Mouse (Mus musculus): ENCODE measurements around the gene Slc5a8. TPM values are rescaled to one million over a fixed set of nuclear protein-coding genes. Genes with fewer than 3 reads are reported as not detected.

The Slc5a8 gene
- polyA plus RNA-seq (2015; fragmentation: Nextera tagmentation; extraction: Ambion mirVana): 0.02 TPM in 1 of 2 replicates, not detected in the other

- Histone ChIP-seq H3K9me3 (replicated peaks) (no peaks in the 10 kb centered on the region), H3K4me3 (replicated peaks) (no peak within 1 kb of the TSS), H3K27ac (no peak within 1 kb of the TSS), H3K9ac (no peak within 1 kb of the TSS), H3K36me3 (no peaks in the 10 kb centered on the region), H3K4me1 (replicated peaks) (no peaks in the 10 kb centered on the region), H3K4me2 (peak within 1 kb of the TSS; percentile 34), H3K27me3 (peaks cover 30% of the 10 kb centered on the region)
- WGBS (ENCODE audit: insufficient replicate concordance): 7% methylated on average over 31 of the region's 31 CpGs
- no peak for ATAC-seq (ENCODE audit: low read depth)
- no peak for DNase-seq
Observed at GRCm38 (mm10) chr10:88885632-88886090, at the start of gene Slc5a8. Gene Slc5a8, plus strand, starts transcription at chr10:88885992.

GRCm38 (mm10) chr10:88848876-88849476, 36.8 kb upstream of the Slc5a8 start:
- no peaks in the 10 kb centered on the region for H3K9me3 ChIP-seq (replicated peaks)
- H3K4me2 ChIP-seq: no peak overlapping the region
- H3K27ac ChIP-seq: no peak overlapping the region
- H3K9ac ChIP-seq: no peak overlapping the region
- H3K4me1 ChIP-seq (replicated peaks): no peaks in the 10 kb centered on the region
- ATAC-seq (ENCODE audit: low read depth): no peak
- no peak overlapping the region for H3K4me3 ChIP-seq (replicated peaks)
- no peak for DNase-seq
- H3K36me3 ChIP-seq: no peaks in the 10 kb centered on the region
- H3K27me3 ChIP-seq: no peaks in the 10 kb centered on the region
- WGBS (ENCODE audit: insufficient replicate concordance): 65% methylated on average over 7 of the region's 7 CpGs

- Histone ChIP-seq H3K9ac (no peak overlapping the region), H3K27me3 (no peaks in the 10 kb centered on the region), H3K9me3 (replicated peaks) (no peaks in the 10 kb centered on the region), H3K4me2 (no peak overlapping the region), H3K4me1 (replicated peaks) (no peaks in the 10 kb centered on the region), H3K4me3 (replicated peaks) (no peak overlapping the region), H3K27ac (no peak overlapping the region), H3K36me3 (no peaks in the 10 kb centered on the region)
- DNase-seq: no peak
- 73% methylated on average over 4 of the region's 4 CpGs for WGBS (ENCODE audit: insufficient replicate concordance)
- no peak for ATAC-seq (ENCODE audit: low read depth)
Observed at GRCm38 (mm10) chr10:88849976-88850375, 35.8 kb upstream of the Slc5a8 start.

GRCm38 (mm10) chr10:88853326-88853725, 32.5 kb upstream of the Slc5a8 start:
- no peak overlapping the region for H3K4me2 ChIP-seq
- H3K4me1 ChIP-seq (replicated peaks): no peaks in the 10 kb centered on the region
- ATAC-seq (ENCODE audit: low read depth) (no peak), DNase-seq (no peak)
- no peaks in the 10 kb centered on the region for H3K9me3 ChIP-seq (replicated peaks)
- no peaks in the 10 kb centered on the region for H3K36me3 ChIP-seq
- H3K4me3 ChIP-seq (replicated peaks): no peak overlapping the region
- H3K27me3 ChIP-seq: no peaks in the 10 kb centered on the region
- no peak overlapping the region for H3K9ac ChIP-seq
- 70% methylated on average over 7 of the region's 7 CpGs for WGBS (ENCODE audit: insufficient replicate concordance)
- no peak overlapping the region for H3K27ac ChIP-seq

- Histone ChIP-seq H3K9me3 (replicated peaks) (no peaks in the 10 kb centered on the region), H3K9ac (no peak overlapping the region), H3K4me1 (replicated peaks) (no peaks in the 10 kb centered on the region), H3K4me3 (replicated peaks) (no peak overlapping the region), H3K4me2 (no peak overlapping the region), H3K27me3 (no peaks in the 10 kb centered on the region), H3K27ac (no peak overlapping the region), H3K36me3 (no peaks in the 10 kb centered on the region)
- ATAC-seq (ENCODE audit: low read depth) (no peak), DNase-seq (no peak)
- 61% methylated on average over 3 of the region's 3 CpGs for WGBS (ENCODE audit: insufficient replicate concordance)
Observed at GRCm38 (mm10) chr10:88860911-88861310, 24.9 kb upstream of the Slc5a8 start.

GRCm38 (mm10) chr10:88861416-88861815, 24.4 kb upstream of the Slc5a8 start:
- ATAC-seq (ENCODE audit: low read depth) (no peak), DNase-seq (no peak)
- no peaks in the 10 kb centered on the region for H3K27me3 ChIP-seq
- no peaks in the 10 kb centered on the region for H3K9me3 ChIP-seq (replicated peaks)
- no peak overlapping the region for H3K9ac ChIP-seq
- no peak overlapping the region for H3K4me2 ChIP-seq
- no peaks in the 10 kb centered on the region for H3K4me1 ChIP-seq (replicated peaks)
- no peak overlapping the region for H3K4me3 ChIP-seq (replicated peaks)
- H3K36me3 ChIP-seq: no peaks in the 10 kb centered on the region
- no peak overlapping the region for H3K27ac ChIP-seq

GRCm38 (mm10) chr10:88862293-88862692, 23.5 kb upstream of the Slc5a8 start:
- WGBS (ENCODE audit: insufficient replicate concordance): 74% methylated on average over 5 of the region's 5 CpGs
- no peak for ATAC-seq (ENCODE audit: low read depth)
- no peaks in the 10 kb centered on the region for H3K27me3 ChIP-seq
- H3K4me3 ChIP-seq (replicated peaks): no peak overlapping the region
- H3K9me3 ChIP-seq (replicated peaks): no peaks in the 10 kb centered on the region
- no peak for DNase-seq
- no peak overlapping the region for H3K27ac ChIP-seq
- no peak overlapping the region for H3K4me2 ChIP-seq
- H3K36me3 ChIP-seq: no peaks in the 10 kb centered on the region
- no peaks in the 10 kb centered on the region for H3K4me1 ChIP-seq (replicated peaks)
- no peak overlapping the region for H3K9ac ChIP-seq

- H3K4me3 ChIP-seq (replicated peaks): no peak overlapping the region
- DNase-seq: no peak
- 32% methylated on average over 2 of the region's 2 CpGs for WGBS (ENCODE audit: insufficient replicate concordance)
Observed at GRCm38 (mm10) chr10:88866017-88866416, 19.8 kb upstream of the Slc5a8 start.

GRCm38 (mm10) chr10:88874870-88875269, 10.9 kb upstream of the Slc5a8 start:
- no peaks in the 10 kb centered on the region for H3K36me3 ChIP-seq
- no peak for DNase-seq
- H3K27ac ChIP-seq: no peak overlapping the region
- 35% methylated on average over 5 of the region's 5 CpGs for WGBS (ENCODE audit: insufficient replicate concordance)
- H3K4me2 ChIP-seq: no peak overlapping the region
- no peaks in the 10 kb centered on the region for H3K9me3 ChIP-seq (replicated peaks)
- no peak overlapping the region for H3K4me3 ChIP-seq (replicated peaks)
- H3K4me1 ChIP-seq (replicated peaks): no peaks in the 10 kb centered on the region
- H3K27me3 ChIP-seq: no peaks in the 10 kb centered on the region
- no peak overlapping the region for H3K9ac ChIP-seq
- no peak for ATAC-seq (ENCODE audit: low read depth)

More at GRCm38 (mm10) chr10:88866017-88866416, 19.8 kb upstream of the Slc5a8 start:
- Histone ChIP-seq H3K9ac (no peak overlapping the region), H3K27me3 (no peaks in the 10 kb centered on the region), H3K27ac (no peak overlapping the region), H3K36me3 (no peaks in the 10 kb centered on the region), H3K4me1 (replicated peaks) (no peaks in the 10 kb centered on the region), H3K9me3 (replicated peaks) (no peaks in the 10 kb centered on the region), H3K4me2 (no peak overlapping the region)
- ATAC-seq (ENCODE audit: low read depth): no peak

GRCm38 (mm10) chr10:88877421-88877820, 8.4 kb upstream of the Slc5a8 start:
- WGBS (ENCODE audit: insufficient replicate concordance): 60% methylated on average over 7 of the region's 7 CpGs
- no peaks in the 10 kb centered on the region for H3K9me3 ChIP-seq (replicated peaks)

GRCm38 (mm10) chr10:88883721-88884120, 2.1 kb upstream of the Slc5a8 start:
- H3K27me3 ChIP-seq: peaks cover 30% of the 10 kb centered on the region
- no peak overlapping the region for H3K4me3 ChIP-seq (replicated peaks)
- ATAC-seq (ENCODE audit: low read depth) (no peak), DNase-seq (no peak)
- H3K4me2 ChIP-seq: no peak overlapping the region
- WGBS (ENCODE audit: insufficient replicate concordance): 60% methylated on average over 2 of the region's 2 CpGs
- H3K36me3 ChIP-seq: no peaks in the 10 kb centered on the region
- no peak overlapping the region for H3K27ac ChIP-seq
- no peaks in the 10 kb centered on the region for H3K4me1 ChIP-seq (replicated peaks)
- H3K9me3 ChIP-seq (replicated peaks): no peaks in the 10 kb centered on the region
- no peak overlapping the region for H3K9ac ChIP-seq

More at GRCm38 (mm10) chr10:88877421-88877820, 8.4 kb upstream of the Slc5a8 start:
- no peak overlapping the region for H3K9ac ChIP-seq
- no peaks in the 10 kb centered on the region for H3K36me3 ChIP-seq
- no peak overlapping the region for H3K4me3 ChIP-seq (replicated peaks)
- H3K27me3 ChIP-seq: no peaks in the 10 kb centered on the region
- H3K4me2 ChIP-seq: no peak overlapping the region
- DNase-seq (no peak), ATAC-seq (ENCODE audit: low read depth) (no peak)
- no peaks in the 10 kb centered on the region for H3K4me1 ChIP-seq (replicated peaks)
- H3K27ac ChIP-seq: no peak overlapping the region

- no peak overlapping the region for H3K4me3 ChIP-seq (replicated peaks)
- peaks cover 30% of the 10 kb centered on the region for H3K27me3 ChIP-seq
- H3K4me2 ChIP-seq: no peak overlapping the region
- no peak overlapping the region for H3K27ac ChIP-seq
- no peak overlapping the region for H3K9ac ChIP-seq
- no peaks in the 10 kb centered on the region for H3K36me3 ChIP-seq
- 62% methylated on average over 6 of the region's 6 CpGs for WGBS (ENCODE audit: insufficient replicate concordance)
- H3K9me3 ChIP-seq (replicated peaks): no peaks in the 10 kb centered on the region
- ATAC-seq (ENCODE audit: low read depth) (no peak), DNase-seq (no peak)
- H3K4me1 ChIP-seq (replicated peaks): no peaks in the 10 kb centered on the region
Observed at GRCm38 (mm10) chr10:88884836-88885235, 956 bp upstream of the Slc5a8 start.

All from liver, embryonic 13.5 days (tissue).